Mouse (Mus musculus): ENCODE data around the gene Rapgef3.

The Rapgef3 gene

GRCm38 (mm10) chr15:97773108-97773507 lies 5.3 kb upstream of the Rapgef3 start:
- no peak for DNase-seq (ENCODE audit: low spot score in 2 of 2)

DNA sequence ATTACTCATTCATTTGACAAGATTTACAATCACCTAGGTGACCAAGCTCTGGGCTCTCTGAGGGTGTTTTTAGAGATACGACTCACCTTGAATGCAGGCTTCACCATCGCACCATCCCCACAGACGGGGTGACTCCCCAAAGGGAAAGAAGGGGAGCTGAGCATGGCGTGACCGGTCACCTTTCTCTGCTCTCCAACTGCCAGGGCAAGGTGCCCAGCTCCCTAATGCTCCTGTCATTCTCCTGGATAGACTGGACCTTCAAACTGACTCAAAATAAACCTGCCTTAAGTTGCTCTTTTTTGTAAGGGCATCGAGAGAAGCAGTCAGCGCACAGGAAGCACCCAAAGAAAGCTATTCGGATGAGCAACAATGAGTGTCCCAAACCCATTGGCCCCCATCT lies 2.5 kb upstream of the Rapgef3 start:
- DNase-seq (ENCODE audit: low spot score in 2 of 2), result no peak

DNA sequence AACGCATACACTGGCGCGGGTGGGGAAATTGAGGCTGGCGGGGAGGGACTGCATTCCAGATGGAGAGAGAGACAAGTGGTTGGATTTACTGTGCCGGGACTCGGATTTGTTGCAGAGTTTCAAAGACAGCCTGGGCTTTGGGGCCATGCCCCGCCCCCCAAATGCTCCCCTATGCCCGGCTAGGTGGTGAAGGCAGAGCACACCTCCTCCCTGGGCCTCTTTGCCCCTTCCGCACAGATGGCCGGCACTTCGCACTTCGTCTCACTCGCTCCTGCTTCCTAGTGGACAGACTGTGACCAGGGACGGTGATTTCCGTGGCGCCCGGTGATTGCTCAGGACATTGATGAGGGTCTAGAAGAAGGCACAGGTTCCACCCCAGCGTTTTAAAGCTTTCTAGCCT lies 420 bp upstream of the Rapgef3 start:
- no peak for DNase-seq (ENCODE audit: low spot score in 2 of 2)

DNA sequence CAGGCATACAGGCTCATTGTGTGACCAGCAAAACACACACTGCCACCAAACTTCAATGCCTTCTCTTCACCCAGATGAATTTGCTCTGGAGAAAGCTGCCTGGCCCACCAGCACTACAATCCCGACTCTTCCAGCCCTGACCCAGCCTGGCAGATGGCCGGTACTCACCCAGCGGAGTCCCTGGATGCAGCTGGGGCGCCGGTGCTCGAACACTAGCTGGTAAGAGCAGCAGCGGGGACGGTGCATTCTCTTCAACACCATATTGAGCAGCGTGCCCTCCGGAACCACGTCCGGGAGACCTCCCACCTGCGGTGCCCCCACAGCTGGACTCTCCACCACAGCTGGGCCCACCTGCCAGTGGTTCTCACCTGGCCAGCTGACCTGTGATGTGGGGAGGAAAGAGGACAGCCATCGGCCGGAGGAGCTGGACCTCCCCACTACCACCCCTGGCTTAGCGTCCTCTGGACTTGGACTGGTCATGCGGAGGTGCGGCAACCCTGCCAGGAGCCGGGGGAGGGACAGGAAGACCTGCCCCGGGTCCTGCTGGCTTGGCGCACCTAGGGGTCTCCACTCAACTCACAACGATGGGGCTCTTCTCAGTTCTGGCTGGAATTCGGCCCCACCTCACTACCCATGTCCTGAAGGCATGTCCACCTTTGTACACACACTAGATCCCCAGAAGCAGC lies 1.0 kb downstream of the Rapgef3 start:
- no peak for DNase-seq (ENCODE audit: low spot score in 2 of 2)

- DNase-seq (ENCODE audit: low spot score in 2 of 2), result peak in 1 of 2 experiments; percentile 36
Measured at GRCm38 (mm10) chr15:97766194-97766593, 1.6 kb downstream of the Rapgef3 start.

DNA sequence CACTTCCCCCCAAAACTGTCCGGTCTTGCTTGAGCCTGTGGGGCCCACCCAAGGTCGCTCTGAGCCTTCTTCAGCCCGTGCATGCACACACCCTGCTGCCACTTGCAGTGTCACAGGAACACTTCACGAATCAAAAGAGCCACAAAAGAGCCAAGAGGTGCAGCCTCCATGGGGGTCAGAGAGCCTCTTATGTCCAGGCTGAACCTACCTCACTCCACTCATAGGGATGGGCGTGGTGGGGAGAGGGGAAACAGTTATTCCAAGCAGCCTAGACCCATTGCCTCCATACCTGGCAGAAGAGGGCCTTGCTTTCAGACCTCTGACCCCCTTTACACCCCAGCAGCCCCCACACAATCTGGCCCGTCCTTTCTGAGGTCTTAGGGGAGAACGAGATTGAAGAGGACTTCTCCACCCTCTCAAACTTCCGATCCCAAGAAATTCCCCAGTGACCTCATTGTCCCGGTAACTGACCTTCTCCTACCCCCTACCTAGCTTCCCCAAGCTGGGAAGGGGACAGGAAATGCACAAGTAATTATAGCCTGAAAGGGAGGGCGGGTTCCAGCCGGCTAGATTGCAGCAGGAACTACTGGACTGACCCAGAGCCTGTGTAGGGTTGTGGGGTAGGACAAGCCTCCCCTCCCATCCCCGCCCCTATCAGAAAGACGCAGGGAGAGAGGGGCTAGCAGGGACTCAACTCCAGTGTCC lies 2.5 kb downstream of the Rapgef3 start:
- DNase-seq (ENCODE audit: low spot score in 2 of 2), result no peak

GRCm38 (mm10) chr15:97764532-97764931 lies 3.2 kb downstream of the Rapgef3 start:
- no peak for DNase-seq (ENCODE audit: low spot score in 2 of 2)

DNA sequence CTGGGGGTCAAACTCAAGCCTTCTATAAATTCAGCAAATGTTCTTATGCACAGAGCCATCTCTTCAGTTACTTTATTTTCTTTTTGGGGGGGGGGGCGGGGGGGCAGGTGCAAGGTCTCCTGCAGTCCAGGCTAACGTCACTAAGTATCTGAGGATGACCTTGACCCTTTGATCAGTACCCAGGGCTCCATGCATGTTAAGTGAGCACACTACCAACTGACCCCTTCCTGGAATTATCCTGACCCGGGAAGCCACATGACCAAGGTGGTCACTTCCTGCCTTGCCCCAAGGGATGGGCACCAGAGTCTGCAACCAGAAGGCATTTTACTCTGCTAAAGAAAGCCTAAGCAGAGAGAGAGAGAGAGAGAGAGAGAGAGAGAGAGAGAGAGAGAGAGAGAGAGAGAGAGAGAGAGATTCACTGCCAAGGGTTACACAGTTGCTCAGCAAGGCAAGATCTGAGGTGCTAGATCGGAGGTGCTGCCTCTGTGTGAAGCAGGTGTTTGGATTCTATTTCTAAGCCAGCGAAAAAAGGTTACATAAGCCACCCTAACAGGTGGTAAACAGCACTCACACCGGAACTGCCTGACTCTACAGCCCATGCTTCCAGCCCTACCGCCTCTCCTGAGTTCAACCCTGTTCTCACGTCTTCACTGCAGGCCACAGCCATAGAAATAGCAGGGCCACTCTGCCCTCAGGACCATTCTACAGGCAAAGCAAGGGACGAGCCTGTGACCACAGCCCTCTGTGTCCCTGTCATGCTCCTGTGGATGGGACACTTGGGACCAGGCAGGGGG lies 4.3 kb downstream of the Rapgef3 start:
- no peak for DNase-seq (ENCODE audit: low spot score in 2 of 2)

DNA sequence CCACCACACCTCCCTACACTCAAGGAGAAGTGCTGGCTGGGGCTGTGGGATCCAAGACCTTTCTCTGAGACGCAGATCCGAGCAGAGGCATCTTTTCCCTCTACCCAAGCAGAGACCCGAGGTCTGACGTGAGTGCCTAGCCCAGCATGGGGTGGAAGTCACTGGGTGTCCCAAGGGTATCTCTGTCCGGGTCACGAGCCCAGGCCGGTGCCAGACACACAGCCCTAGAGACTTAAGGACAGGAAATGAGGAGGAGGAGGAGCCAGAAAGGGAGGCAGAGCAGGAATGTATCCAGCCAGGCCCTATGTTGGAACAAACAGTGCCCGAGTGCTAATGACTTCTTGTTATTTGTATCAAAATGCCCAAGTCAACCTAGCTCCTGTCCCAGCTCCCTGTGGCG lies 5.0 kb downstream of the Rapgef3 start:
- DNase-seq (ENCODE audit: low spot score in 2 of 2), result no peak

DNA sequence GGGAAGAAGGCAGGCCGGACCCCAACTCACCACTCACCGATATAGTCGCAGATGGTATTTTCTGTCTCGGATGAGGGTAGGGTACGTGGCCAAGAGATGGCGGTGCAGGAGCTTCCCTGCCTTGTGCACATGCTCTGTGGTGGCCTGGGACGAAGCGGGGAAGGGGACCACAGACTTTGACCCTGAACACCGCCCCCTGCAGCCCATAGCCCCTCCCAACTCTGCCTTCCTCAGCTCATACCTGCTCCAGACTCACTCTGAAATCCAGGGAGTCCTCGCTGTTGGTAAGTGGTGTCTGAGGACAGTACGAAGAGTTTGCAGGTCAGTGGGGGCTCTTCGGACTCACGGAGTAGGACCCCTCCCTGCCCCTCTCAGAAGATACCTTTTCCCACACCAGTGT lies 6.3 kb downstream of the Rapgef3 start:
- no peak for DNase-seq (ENCODE audit: low spot score in 2 of 2)

GRCm38 (mm10) chr15:97760952-97761351 lies 6.8 kb downstream of the Rapgef3 start:
- no peak for DNase-seq (ENCODE audit: low spot score in 2 of 2)

GRCm38 (mm10) chr15:97760006-97760405 lies 7.8 kb downstream of the Rapgef3 start:
- DNase-seq (ENCODE audit: low spot score in 2 of 2), result peak; percentile 58 to 60

- DNase-seq (ENCODE audit: low spot score in 2 of 2), result no peak
Measured at GRCm38 (mm10) chr15:97755361-97755760, 12.4 kb downstream of the Rapgef3 start.

DNA sequence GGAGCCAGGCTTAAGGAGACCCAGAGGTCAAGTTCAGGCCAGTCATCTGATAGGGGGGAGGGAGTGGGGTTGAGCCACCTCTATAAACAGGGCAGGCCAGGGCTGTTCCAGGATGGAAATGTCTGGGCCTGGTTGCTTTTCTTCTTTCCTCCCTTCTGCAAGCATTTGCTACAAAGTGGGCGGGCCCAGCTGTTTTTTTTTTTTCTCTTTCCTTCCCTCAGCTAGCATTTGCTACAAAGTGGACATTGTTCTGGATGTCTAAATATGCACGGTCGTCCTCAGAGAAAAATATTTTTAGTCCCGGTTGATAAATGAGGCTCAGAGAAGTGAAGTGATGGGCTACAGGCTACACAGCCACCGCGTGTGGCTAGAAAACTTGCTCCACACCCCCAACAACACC lies 13.3 kb downstream of the Rapgef3 start:
- DNase-seq (ENCODE audit: low spot score in 2 of 2), result no peak

- DNase-seq (ENCODE audit: low spot score in 2 of 2), result no peak
Measured at GRCm38 (mm10) chr15:97752491-97752890, 15.3 kb downstream of the Rapgef3 start.

- no peak for DNase-seq (ENCODE audit: low spot score in 2 of 2)
Measured at GRCm38 (mm10) chr15:97751676-97752075, 16.1 kb downstream of the Rapgef3 start.

- peak; percentile 87 to 91 for DNase-seq (ENCODE audit: low spot score in 2 of 2)
Measured at GRCm38 (mm10) chr15:97750697-97751096, 17.1 kb downstream of the Rapgef3 start.

DNA sequence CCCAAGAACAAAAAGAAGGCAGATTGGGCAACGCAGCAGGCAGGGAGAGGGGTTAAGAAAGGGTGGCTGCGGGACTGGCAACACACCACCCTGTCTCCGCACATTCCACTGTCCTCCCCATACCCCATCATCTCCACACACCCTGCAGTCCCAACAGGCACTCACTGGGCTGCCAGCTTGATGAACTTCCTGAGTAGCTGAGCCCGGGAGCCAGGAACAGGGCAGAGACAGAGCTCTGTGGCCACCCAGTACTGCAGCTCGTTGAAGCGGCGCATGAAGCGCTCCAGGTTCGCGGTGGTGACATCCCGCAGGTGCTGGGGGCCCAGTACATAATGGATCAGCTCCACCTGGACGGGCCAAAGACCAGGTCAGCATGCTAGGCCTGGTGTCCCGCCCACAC lies 17.9 kb downstream of the Rapgef3 start:
- no peak for DNase-seq (ENCODE audit: low spot score in 2 of 2)

- DNase-seq (ENCODE audit: low spot score in 2 of 2), result no peak
Measured at GRCm38 (mm10) chr15:97749397-97749796, 18.4 kb downstream of the Rapgef3 start.

DNA sequence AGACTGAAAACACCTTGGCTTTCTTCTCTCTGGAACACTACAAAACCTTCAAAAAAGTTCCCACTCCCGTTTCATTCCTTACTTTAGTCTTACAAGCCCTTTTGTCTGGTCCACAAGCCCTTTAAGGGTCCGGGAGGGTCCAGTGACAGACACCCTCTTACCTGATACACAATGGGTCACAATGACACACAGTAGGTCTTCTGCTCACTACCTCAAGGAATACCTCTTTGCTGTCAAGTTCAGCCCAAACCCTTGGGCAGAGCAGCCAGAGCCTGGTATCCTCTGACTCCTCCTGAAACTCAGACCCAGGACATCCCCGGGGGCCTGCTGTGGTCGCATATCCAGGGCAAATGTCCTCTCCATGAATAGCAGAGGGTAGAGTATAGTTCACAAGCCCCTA lies 18.8 kb downstream of the Rapgef3 start:
- no peak for DNase-seq (ENCODE audit: low spot score in 2 of 2)

DNA sequence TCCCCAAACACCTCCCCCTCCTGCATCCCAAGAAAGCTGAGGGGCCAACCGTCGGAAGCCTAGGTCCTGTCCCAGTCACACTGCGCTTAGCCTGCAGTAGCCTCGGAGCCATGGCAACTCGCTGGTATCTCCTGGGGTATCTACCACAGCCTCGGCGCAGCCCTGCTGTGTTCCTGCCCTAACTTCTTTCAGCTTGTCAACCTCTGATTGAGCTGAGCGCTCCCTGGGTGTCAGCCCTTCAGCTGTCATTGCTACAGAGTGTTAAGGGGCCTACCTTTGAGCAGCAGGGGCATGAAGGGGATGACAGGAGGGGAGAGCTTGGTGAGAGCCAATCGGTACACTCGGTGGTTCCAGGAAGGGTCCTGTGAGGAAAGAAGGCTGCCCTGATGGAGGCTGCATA lies 19.5 kb downstream of the Rapgef3 start:
- DNase-seq (ENCODE audit: low spot score in 2 of 2), result no peak

DNA sequence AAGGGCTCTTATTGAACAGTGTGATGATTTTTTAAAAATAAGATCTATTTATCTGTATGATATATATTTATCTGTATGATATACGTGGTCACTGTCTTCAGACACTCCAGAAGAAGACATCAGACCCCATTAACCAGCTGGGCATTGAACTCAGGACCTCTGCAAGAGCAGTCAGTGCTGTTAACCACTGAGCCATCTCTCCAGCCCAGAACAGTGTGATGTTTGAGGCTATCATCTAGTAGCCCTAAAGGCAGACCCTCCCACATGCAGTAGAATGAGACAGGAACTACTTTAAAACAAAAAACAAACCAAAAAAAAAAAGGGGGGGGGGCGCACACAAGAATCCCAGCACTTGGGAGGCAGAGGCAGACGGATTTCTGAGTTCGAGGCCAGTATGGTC lies 20.3 kb downstream of the Rapgef3 start:
- no peak for DNase-seq (ENCODE audit: low spot score in 2 of 2)

DNA sequence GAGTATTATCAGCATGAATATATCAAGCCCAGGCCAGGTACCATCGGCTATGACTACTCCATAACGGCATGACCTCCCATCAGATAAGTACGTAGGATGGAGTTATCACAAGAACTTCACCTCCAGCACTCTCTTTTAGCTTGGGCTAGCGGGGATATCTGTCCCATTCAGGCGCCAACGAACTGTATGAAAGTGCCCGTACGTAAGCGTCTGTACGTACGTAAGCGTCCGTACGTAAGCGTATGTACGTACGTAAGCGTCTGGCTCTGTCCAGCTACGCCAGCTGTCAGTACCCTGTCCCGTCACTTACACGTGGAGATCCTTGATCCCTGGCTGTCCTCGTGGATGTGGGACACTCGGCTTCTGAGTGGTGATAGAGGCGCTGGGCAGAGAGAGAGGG lies 21.0 kb downstream of the Rapgef3 start:
- no peak for DNase-seq (ENCODE audit: low spot score in 2 of 2)

All from frontal cortex, postnatal 10 days (tissue).